Mouse (Mus musculus) heart, embryonic 14.5 days (tissue): Measurements from ENCODE around the gene Vmn1r118. TPM values are rescaled to one million over a fixed set of nuclear protein-coding genes. Genes with fewer than 3 reads are reported as not detected.
"Not testable (repeated sequence)": the region's sequence is repeated elsewhere in the genome, so short reads cannot be mapped to it uniquely, and the experiment has no call there.

ENCODE experiments used
- ATAC-seq: fragments of 200-750 bp; cut with Nextera tagmentation; 2 replicates; pipeline ENCODE4 v1.8.0; 2017; ENCODE audit warnings: low read depth, moderate TSS enrichment; ENCODE audit not compliant: insufficient number of reproducible peaks, insufficient read depth, low FRiP score
- H3K27ac ChIP-seq, 2 experiments: fragments of 200-500 bp in 1 of 2; fragments of 300-500 bp in 1 of 2; sonication (generic) in 1 of 2; replicated peaks in 1 of 2; 2 replicates each; pipeline ENCODE4 v1.5.1; 2012 to 2014; ENCODE audit warnings: low read depth in 2 of 2, low read length in 2 of 2, control low read depth in 1 of 2, mild to moderate bottlenecking in 1 of 2, mixed read lengths in 1 of 2; ENCODE audit not compliant: control insufficient read depth in 1 of 2, insufficient read depth in 1 of 2
- H3K27me3 ChIP-seq: fragments of 300-500 bp; sonication (generic); 2 replicates; pipeline ENCODE4 v1.6.1; 2014; ENCODE audit warnings: mild to moderate bottlenecking, low read length, control low read depth; ENCODE audit not compliant: control insufficient read depth, insufficient read depth
- H3K36me3 ChIP-seq: fragments of 300-500 bp; sonication (generic); 2 replicates; pipeline ENCODE4 v1.6.1; 2014; ENCODE audit warnings: mild to moderate bottlenecking, control low read depth, low read length, mixed read lengths; ENCODE audit not compliant: control insufficient read depth, insufficient read depth
- H3K4me1 ChIP-seq, 2 experiments: fragments of 200-500 bp in 1 of 2; fragments of 300-500 bp in 1 of 2; sonication (generic) in 1 of 2; 2 replicates each; pipeline ENCODE4 v1.6.1; 2012 to 2014; ENCODE audit warnings: low read length in 2 of 2, control low read depth in 1 of 2, mixed read lengths in 1 of 2; ENCODE audit not compliant: control insufficient read depth in 2 of 2, insufficient read depth in 2 of 2
- H3K4me2 ChIP-seq: fragments of 300-500 bp; sonication (generic); 2 replicates; pipeline ENCODE4 v1.6.1; 2014; ENCODE audit warnings: mild to moderate bottlenecking, low read length
- H3K4me3 ChIP-seq, 2 experiments: fragments of 200-500 bp in 1 of 2; fragments of 300-500 bp in 1 of 2; sonication (generic) in 1 of 2; 2 replicates each; pipeline ENCODE4 v1.5.1; 2012 to 2014; ENCODE audit warnings: low read length in 2 of 2, mild to moderate bottlenecking in 2 of 2, control low read depth in 1 of 2, low read depth in 1 of 2, moderate library complexity in 1 of 2; ENCODE audit not compliant: control insufficient read depth in 1 of 2, insufficient read depth in 1 of 2
- H3K9ac ChIP-seq: fragments of 300-500 bp; sonication (generic); 2 replicates; pipeline ENCODE4 v1.6.1; 2014; ENCODE audit warnings: mild to moderate bottlenecking, low read length
- H3K9me3 ChIP-seq: fragments of 300-500 bp; sonication (generic); 2 replicates; pipeline ENCODE4 v1.6.1; 2016; ENCODE audit warnings: low read length, control low read depth; ENCODE audit not compliant: control insufficient read depth
- WGBS: fragments of 180-500 bp; shearing (Covaris S2); extraction: QIAGEN DNeasy Blood & Tissue Kit; methylation state at CpG from one replicate; pipeline ENCODE4 v1.1.7; 2014; 5-methylcytosine and 5-hydroxymethylcytosine counted together
- polyA plus RNA-seq: library from polyadenylated mRNA; unstranded; fragments of >200 nt; fragmentation: Nextera tagmentation; extraction: Ambion mirVana; gene quantifications from 2 replicates; pipeline ENCODE4 v1.2.1, GENCODE M21; 2014

Gene Vmn1r118
- not detected in 2 replicates for polyA plus RNA-seq

GRCm38 (mm10) chr7:20912247-20912646, at the start of gene Vmn1r118:
TSS of gene Vmn1r118 (minus strand) at chr7:20912347.
- not testable (repeated sequence) for H3K4me1 ChIP-seq, H3K9ac ChIP-seq, H3K27ac ChIP-seq, H3K4me2 ChIP-seq, H3K4me3 ChIP-seq, ATAC-seq, H3K9me3 ChIP-seq, H3K27me3 ChIP-seq, H3K36me3 ChIP-seq
- WGBS = no CpG with 5 or more reads among the region's 2 CpGs

- H3K4me1 ChIP-seq, H3K4me3 ChIP-seq, H3K36me3 ChIP-seq, H3K27me3 ChIP-seq, H3K9ac ChIP-seq, ATAC-seq, H3K4me2 ChIP-seq, H3K9me3 ChIP-seq, H3K27ac ChIP-seq: not testable (repeated sequence)
- no CpG with 5 or more reads among the region's 2 CpGs for WGBS
Measured at GRCm38 (mm10) chr7:20884021-20884420, 28.1 kb downstream of the Vmn1r118 start, which contains the start of gene Vmn1r117. TSS of gene Vmn1r117 (minus strand) at chr7:20884121.

- not testable (repeated sequence) for H3K4me1 ChIP-seq, ATAC-seq, H3K27me3 ChIP-seq, H3K27ac ChIP-seq, H3K9me3 ChIP-seq, H3K4me2 ChIP-seq, H3K4me3 ChIP-seq, H3K9ac ChIP-seq, H3K36me3 ChIP-seq
- WGBS = 40% methylated on average over 2 of the region's 3 CpGs
Measured at GRCm38 (mm10) chr7:20871956-20872355, 40.2 kb downstream of the Vmn1r118 start, which contains the start of gene Vmn1r116. TSS of gene Vmn1r116 (plus strand) at chr7:20872256.

Other genes starting within 250 kb of the Vmn1r118 start
- gene Vmn1r107, start 243.4 kb downstream of the Vmn1r118 start, polyA plus RNA-seq = not detected in 2 replicates
- gene Vmn1r111, start 209.1 kb downstream of the Vmn1r118 start, polyA plus RNA-seq = not detected in 2 replicates
- gene Gm10668, start 181.7 kb downstream of the Vmn1r118 start, polyA plus RNA-seq = not detected in 2 replicates
- gene Vmn1r112, start 141.2 kb downstream of the Vmn1r118 start, polyA plus RNA-seq = not detected in 2 replicates
- gene Vmn1r113, start 125.1 kb downstream of the Vmn1r118 start, polyA plus RNA-seq = not detected in 2 replicates
- not detected in 2 replicates for gene Vmn1r114, start 100.2 kb downstream of the Vmn1r118 start, polyA plus RNA-seq
- not detected in 2 replicates for gene Vmn1r115, start 67.4 kb downstream of the Vmn1r118 start, polyA plus RNA-seq
- gene Vmn1r116, start 40.1 kb downstream of the Vmn1r118 start, polyA plus RNA-seq = not detected in 2 replicates
- not detected in 2 replicates for gene Vmn1r117, start 28.2 kb downstream of the Vmn1r118 start, polyA plus RNA-seq
- not detected in 2 replicates for gene Vmn1r119, start 100.1 kb upstream of the Vmn1r118 start, polyA plus RNA-seq
- gene Vmn1r120, start 141.4 kb upstream of the Vmn1r118 start, polyA plus RNA-seq = not detected in 2 replicates
- gene Vmn1r121, start 186.2 kb upstream of the Vmn1r118 start, polyA plus RNA-seq = not detected in 2 replicates
- gene Vmn1r122, start 221.8 kb upstream of the Vmn1r118 start, polyA plus RNA-seq = not detected in 2 replicates
- gene Vmn1r123, start 249.8 kb upstream of the Vmn1r118 start, polyA plus RNA-seq = not detected in 2 replicates